Mouse (Mus musculus): Measurements from ENCODE around the gene Zfp799.

DNA sequence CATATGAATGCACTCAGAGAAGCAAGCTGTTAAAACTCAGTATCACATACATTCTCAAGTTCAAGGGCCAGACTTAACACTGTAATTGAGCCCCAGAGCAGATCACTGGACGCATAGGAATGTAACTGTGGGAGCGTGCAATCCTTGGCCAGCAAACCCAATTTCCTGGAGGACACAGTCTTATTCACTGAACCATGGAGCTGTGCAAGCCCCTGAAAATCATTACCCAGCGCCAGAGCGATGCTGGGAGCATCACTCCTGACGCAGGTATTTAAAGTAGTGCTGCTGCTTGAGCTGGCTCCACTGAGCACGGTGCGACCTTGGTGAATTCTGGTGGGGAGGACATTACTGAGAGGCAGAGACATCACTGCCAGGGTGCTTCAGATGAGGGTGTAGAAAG, 15.9 kb downstream of the Zfp799 start:
- TF ChIP-seq CTCF (IDR thresholded peaks at IDR 0.05; ENCODE audit: extremely low read depth, insufficient read length, insufficient replicate concordance, low read depth, low read length) = no peak
- no peak for TF ChIP-seq POLR2A (IDR thresholded peaks at IDR 0.05; ENCODE audit: low read depth, low read length)
